Mouse (Mus musculus): ENCODE data around the gene Lekr1. TPM values are rescaled to one million over a fixed set of nuclear protein-coding genes. Genes with fewer than 3 reads are reported as not detected.

The Lekr1 gene
- polyA plus RNA-seq, 1 experiment: 0.32 TPM

GRCm38 (mm10) chr3:65828020-65828419 is 162.0 kb downstream of the Lekr1 start:
- Histone ChIP-seq H3K4me3 (ENCODE audit: low read depth, low read length) (no peak overlapping the region), H3K4me1 (ENCODE audit: control insufficient read depth, insufficient read depth, insufficient read length, low read length) (no peaks in the 10 kb centered on the region), H3K36me3 (ENCODE audit: control insufficient read depth, insufficient read depth, low read length) (no peaks in the 10 kb centered on the region), H3K27me3 (ENCODE audit: control insufficient read depth, insufficient read depth, low read length) (no peaks in the 10 kb centered on the region), H3K27ac (ENCODE audit: insufficient read depth, low read depth, low read length) (no peak overlapping the region)
- 34% methylated on average over 3 of the region's 3 CpGs for WGBS
- TF ChIP-seq CTCF (IDR thresholded peaks at IDR 0.05; ENCODE audit: extremely low read depth, insufficient read length, insufficient replicate concordance, low read depth, low read length): no peak
- no peak for TF ChIP-seq POLR2A (IDR thresholded peaks at IDR 0.05; ENCODE audit: low read depth, low read length)

GRCm38 (mm10) chr3:65829230-65829629 is 163.2 kb downstream of the Lekr1 start:
- 18% methylated on average over 7 of the region's 7 CpGs for WGBS
- Histone ChIP-seq H3K4me3 (ENCODE audit: low read depth, low read length) (no peak overlapping the region), H3K27me3 (ENCODE audit: control insufficient read depth, insufficient read depth, low read length) (no peaks in the 10 kb centered on the region), H3K36me3 (ENCODE audit: control insufficient read depth, insufficient read depth, low read length) (no peaks in the 10 kb centered on the region), H3K27ac (ENCODE audit: insufficient read depth, low read depth, low read length) (no peak overlapping the region), H3K4me1 (ENCODE audit: control insufficient read depth, insufficient read depth, insufficient read length, low read length) (no peaks in the 10 kb centered on the region)
- TF ChIP-seq POLR2A (IDR thresholded peaks at IDR 0.05; ENCODE audit: low read depth, low read length): no peak
- no peak for TF ChIP-seq CTCF (IDR thresholded peaks at IDR 0.05; ENCODE audit: extremely low read depth, insufficient read length, insufficient replicate concordance, low read depth, low read length)

GRCm38 (mm10) chr3:65829943-65830483 is 164.0 kb downstream of the Lekr1 start:
- no peak overlapping the region for H3K4me3 ChIP-seq (ENCODE audit: low read depth, low read length)
- 81% methylated on average over 7 of the region's 7 CpGs for WGBS

GRCm38 (mm10) chr3:65830801-65831200 is 164.8 kb downstream of the Lekr1 start:
- WGBS: 40% methylated on average over 16 of the region's 16 CpGs
- no peak for TF ChIP-seq POLR2A (IDR thresholded peaks at IDR 0.05; ENCODE audit: low read depth, low read length)
- TF ChIP-seq CTCF (IDR thresholded peaks at IDR 0.05; ENCODE audit: extremely low read depth, insufficient read length, insufficient replicate concordance, low read depth, low read length): no peak

More at GRCm38 (mm10) chr3:65829943-65830483, 164.0 kb downstream of the Lekr1 start:
- Histone ChIP-seq H3K36me3 (ENCODE audit: control insufficient read depth, insufficient read depth, low read length) (no peaks in the 10 kb centered on the region), H3K4me1 (ENCODE audit: control insufficient read depth, insufficient read depth, insufficient read length, low read length) (no peaks in the 10 kb centered on the region), H3K27ac (ENCODE audit: insufficient read depth, low read depth, low read length) (no peak overlapping the region), H3K27me3 (ENCODE audit: control insufficient read depth, insufficient read depth, low read length) (no peaks in the 10 kb centered on the region)
- TF ChIP-seq CTCF (IDR thresholded peaks at IDR 0.05; ENCODE audit: extremely low read depth, insufficient read length, insufficient replicate concordance, low read depth, low read length): no peak
- TF ChIP-seq POLR2A (IDR thresholded peaks at IDR 0.05; ENCODE audit: low read depth, low read length): no peak

GRCm38 (mm10) chr3:65832398-65832797 is 166.4 kb downstream of the Lekr1 start:
- 42% methylated on average over 7 of the region's 7 CpGs for WGBS
- no peaks in the 10 kb centered on the region for H3K27me3 ChIP-seq (ENCODE audit: control insufficient read depth, insufficient read depth, low read length)
- no peaks in the 10 kb centered on the region for H3K36me3 ChIP-seq (ENCODE audit: control insufficient read depth, insufficient read depth, low read length)
- no peak overlapping the region for H3K4me3 ChIP-seq (ENCODE audit: low read depth, low read length)
- no peaks in the 10 kb centered on the region for H3K4me1 ChIP-seq (ENCODE audit: control insufficient read depth, insufficient read depth, insufficient read length, low read length)
- TF ChIP-seq POLR2A (IDR thresholded peaks at IDR 0.05; ENCODE audit: low read depth, low read length) (no peak), CTCF (IDR thresholded peaks at IDR 0.05; ENCODE audit: extremely low read depth, insufficient read length, insufficient replicate concordance, low read depth, low read length) (no peak)
- no peak overlapping the region for H3K27ac ChIP-seq (ENCODE audit: insufficient read depth, low read depth, low read length)

More at GRCm38 (mm10) chr3:65830801-65831200, 164.8 kb downstream of the Lekr1 start:
- H3K36me3 ChIP-seq (ENCODE audit: control insufficient read depth, insufficient read depth, low read length): no peaks in the 10 kb centered on the region
- no peaks in the 10 kb centered on the region for H3K27me3 ChIP-seq (ENCODE audit: control insufficient read depth, insufficient read depth, low read length)
- no peak overlapping the region for H3K4me3 ChIP-seq (ENCODE audit: low read depth, low read length)
- no peak overlapping the region for H3K27ac ChIP-seq (ENCODE audit: insufficient read depth, low read depth, low read length)
- H3K4me1 ChIP-seq (ENCODE audit: control insufficient read depth, insufficient read depth, insufficient read length, low read length): no peaks in the 10 kb centered on the region

GRCm38 (mm10) chr3:65836435-65836834 is 170.4 kb downstream of the Lekr1 start:
- 87% methylated on average over 5 of the region's 5 CpGs for WGBS
- no peaks in the 10 kb centered on the region for H3K27me3 ChIP-seq (ENCODE audit: control insufficient read depth, insufficient read depth, low read length)
- H3K36me3 ChIP-seq (ENCODE audit: control insufficient read depth, insufficient read depth, low read length): no peaks in the 10 kb centered on the region
- no peaks in the 10 kb centered on the region for H3K4me1 ChIP-seq (ENCODE audit: control insufficient read depth, insufficient read depth, insufficient read length, low read length)
- no peak overlapping the region for H3K27ac ChIP-seq (ENCODE audit: insufficient read depth, low read depth, low read length)
- no peak for TF ChIP-seq CTCF (IDR thresholded peaks at IDR 0.05; ENCODE audit: extremely low read depth, insufficient read length, insufficient replicate concordance, low read depth, low read length)
- TF ChIP-seq POLR2A (IDR thresholded peaks at IDR 0.05; ENCODE audit: low read depth, low read length): no peak
- no peak overlapping the region for H3K4me3 ChIP-seq (ENCODE audit: low read depth, low read length)

- Histone ChIP-seq H3K4me1 (ENCODE audit: control insufficient read depth, insufficient read depth, insufficient read length, low read length) (no peaks in the 10 kb centered on the region), H3K27ac (ENCODE audit: insufficient read depth, low read depth, low read length) (no peak overlapping the region), H3K36me3 (ENCODE audit: control insufficient read depth, insufficient read depth, low read length) (no peaks in the 10 kb centered on the region), H3K4me3 (ENCODE audit: low read depth, low read length) (no peak overlapping the region), H3K27me3 (ENCODE audit: control insufficient read depth, insufficient read depth, low read length) (no peaks in the 10 kb centered on the region)
- TF ChIP-seq POLR2A (IDR thresholded peaks at IDR 0.05; ENCODE audit: low read depth, low read length) (no peak), CTCF (IDR thresholded peaks at IDR 0.05; ENCODE audit: extremely low read depth, insufficient read length, insufficient replicate concordance, low read depth, low read length) (no peak)
These were observed 173.6 kb downstream of the Lekr1 start for GRCm38 (mm10) chr3:65839664-65840063.

Data from small intestine, adult 2 months (tissue).